Mouse (Mus musculus): ENCODE data around the gene Cpm. TPM values are rescaled to one million over a fixed set of nuclear protein-coding genes. Genes with fewer than 3 reads are reported as not detected.

The Cpm gene
- polyA plus RNA-seq, 2 experiments = 3.9 to 9.1 TPM

DNA sequence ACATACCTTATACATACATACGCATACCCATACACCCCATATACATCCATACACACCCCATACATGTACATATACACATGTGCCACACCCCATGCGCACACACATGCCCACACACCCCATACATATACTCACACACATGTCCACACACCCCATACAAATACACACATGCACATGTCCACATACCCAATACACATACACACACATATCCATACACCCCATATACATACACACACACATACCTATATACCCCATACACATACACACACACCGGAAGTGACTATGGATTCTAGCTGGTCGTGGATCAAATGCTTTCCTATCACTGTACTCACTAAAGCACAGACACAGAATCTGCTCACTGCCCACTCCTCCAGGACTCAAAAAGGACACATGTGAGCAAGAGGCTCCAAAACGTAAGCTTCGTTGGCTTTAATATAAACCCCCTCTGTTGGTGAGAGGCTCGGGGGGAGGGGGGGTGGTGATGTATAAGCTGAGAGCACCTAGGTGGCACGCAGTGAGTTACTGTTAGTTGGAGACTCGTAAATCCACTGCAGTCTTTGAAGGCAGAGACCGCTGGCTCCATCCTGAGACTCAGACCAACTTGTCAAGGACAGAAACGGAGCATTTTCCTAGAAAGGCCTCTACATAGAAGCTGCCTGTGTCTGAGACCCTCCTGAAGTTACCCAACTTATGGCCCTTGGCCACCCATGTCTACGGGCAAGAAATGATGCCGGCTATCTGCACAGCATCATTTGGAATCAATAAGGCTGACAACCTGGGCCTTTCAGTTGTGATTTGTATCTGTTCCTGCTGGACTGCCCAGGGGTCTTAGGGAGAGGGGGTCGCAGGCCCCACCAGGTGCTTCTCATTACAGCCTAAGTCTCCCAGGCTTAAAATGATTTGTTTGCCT is 45.9 kb upstream of the Cpm start:
- no peak overlapping the region for H3K4me3 ChIP-seq (ENCODE audit: insufficient read depth in 1 of 2, low read depth in 2 of 2, low read length in 2 of 2)
- 65% methylated on average over 14 of the region's 14 CpGs for WGBS (ENCODE audit: insufficient replicate concordance)
- no peak overlapping the region for H3K4me2 ChIP-seq (ENCODE audit: low read depth)
- no peaks in the 10 kb centered on the region for H3K27me3 ChIP-seq (ENCODE audit: control insufficient read depth, insufficient read depth, low read length)
- H3K9ac ChIP-seq (replicated peaks) = no peak overlapping the region
- no peaks in the 10 kb centered on the region for H3K36me3 ChIP-seq (replicated peaks; ENCODE audit: control insufficient read depth, insufficient read depth, low read depth)
- H3K4me1 ChIP-seq (replicated peaks; ENCODE audit: control insufficient read depth in 2 of 2, insufficient read depth in 2 of 2, low read length in 1 of 2) = no peaks in the 10 kb centered on the region
- H3K9me3 ChIP-seq (ENCODE audit: control insufficient read depth, low read length) = no peaks in the 10 kb centered on the region
- ATAC-seq (ENCODE audit: insufficient read depth) (no peak), DNase-seq (ENCODE audit: low read depth in 3 of 3, low spot score in 3 of 3) (no peak)
- TF ChIP-seq CTCF (IDR thresholded peaks at IDR 0.05; ENCODE audit: low read depth) = no peak
- TF ChIP-seq EP300 (IDR thresholded peaks at IDR 0.05; ENCODE audit: low read depth) = no peak
- no peak overlapping the region for H3K27ac ChIP-seq

DNA sequence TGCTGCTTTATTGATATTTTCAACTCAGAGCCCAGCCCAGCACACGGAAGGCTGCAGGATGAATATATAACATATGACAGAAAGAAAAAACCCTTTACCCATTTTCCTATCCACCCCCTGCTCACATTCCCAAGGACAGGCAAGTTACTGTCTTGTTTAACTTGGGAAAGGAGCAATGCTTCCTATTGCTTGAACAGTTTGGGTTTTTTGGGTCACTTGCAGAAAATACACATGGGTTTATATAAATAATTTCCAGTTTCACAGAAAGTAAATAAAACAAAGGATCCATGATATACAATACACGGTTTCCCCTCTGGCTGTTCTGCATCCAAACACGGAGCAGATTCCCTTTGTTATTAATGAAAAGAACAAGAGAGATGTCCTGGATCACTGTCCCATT is 45.2 kb upstream of the Cpm start:
- no peaks in the 10 kb centered on the region for H3K4me1 ChIP-seq (replicated peaks; ENCODE audit: control insufficient read depth in 2 of 2, insufficient read depth in 2 of 2, low read length in 1 of 2)
- no peak overlapping the region for H3K4me3 ChIP-seq (ENCODE audit: insufficient read depth in 1 of 2, low read depth in 2 of 2, low read length in 2 of 2)
- ATAC-seq (ENCODE audit: insufficient read depth) (no peak), DNase-seq (ENCODE audit: low read depth in 3 of 3, low spot score in 3 of 3) (no peak)
- no peaks in the 10 kb centered on the region for H3K9me3 ChIP-seq (ENCODE audit: control insufficient read depth, low read length)
- H3K9ac ChIP-seq (replicated peaks) = no peak overlapping the region
- no peaks in the 10 kb centered on the region for H3K36me3 ChIP-seq (replicated peaks; ENCODE audit: control insufficient read depth, insufficient read depth, low read depth)
- TF ChIP-seq CTCF (IDR thresholded peaks at IDR 0.05; ENCODE audit: low read depth) (no peak), EP300 (IDR thresholded peaks at IDR 0.05; ENCODE audit: low read depth) (no peak)
- H3K27me3 ChIP-seq (ENCODE audit: control insufficient read depth, insufficient read depth, low read length) = no peaks in the 10 kb centered on the region
- 57% methylated on average over 3 of the region's 3 CpGs for WGBS (ENCODE audit: insufficient replicate concordance)
- H3K4me2 ChIP-seq (ENCODE audit: low read depth) = no peak overlapping the region
- H3K27ac ChIP-seq = no peak overlapping the region

DNA sequence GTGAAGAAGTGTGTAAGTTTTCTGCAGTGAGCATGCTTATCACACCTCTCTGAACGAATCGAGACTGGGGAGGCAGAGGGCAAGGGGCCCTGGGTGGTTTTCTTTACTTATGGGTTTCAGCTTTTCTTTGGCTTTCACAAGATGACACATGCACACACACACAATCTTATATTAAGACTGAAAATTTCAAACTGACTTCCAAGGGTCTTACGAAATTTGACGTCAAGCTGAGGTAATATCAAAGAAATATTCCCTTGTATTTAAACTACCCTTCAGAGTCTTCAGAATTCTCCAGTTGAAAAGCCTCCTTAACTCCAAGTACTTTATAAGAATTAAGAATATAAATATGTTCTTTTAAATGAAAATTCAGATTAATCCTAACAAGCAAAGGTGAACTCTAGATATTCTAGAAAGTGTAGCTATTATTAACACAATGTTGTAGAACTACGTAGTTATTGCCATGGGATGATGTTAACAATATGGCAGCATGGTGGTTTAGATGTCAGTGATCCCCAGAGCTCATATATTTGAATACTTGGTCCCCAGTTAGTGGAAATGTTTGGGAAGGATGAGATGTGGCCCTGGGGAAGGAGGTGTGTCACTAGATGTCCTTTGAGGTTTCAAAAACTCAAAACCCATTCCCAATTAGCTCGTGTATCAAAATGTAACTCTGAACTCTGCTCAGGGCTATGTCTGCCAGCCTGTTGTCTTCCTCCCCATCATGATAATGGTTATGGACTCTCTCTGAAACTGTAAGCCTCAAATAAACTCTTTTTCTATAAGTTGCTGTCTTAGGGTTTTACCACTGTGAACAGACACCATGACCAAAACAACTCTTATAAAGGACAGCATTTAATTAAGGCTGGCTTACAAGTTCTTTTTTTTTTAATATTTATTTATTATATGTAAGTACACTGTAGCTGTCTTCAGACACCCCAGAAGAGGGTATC is 44.5 kb upstream of the Cpm start:
- Histone ChIP-seq H3K9me3 (ENCODE audit: control insufficient read depth, low read length) (no peaks in the 10 kb centered on the region), H3K27ac (no peak overlapping the region), H3K4me1 (replicated peaks; ENCODE audit: control insufficient read depth in 2 of 2, insufficient read depth in 2 of 2, low read length in 1 of 2) (no peaks in the 10 kb centered on the region), H3K9ac (replicated peaks) (no peak overlapping the region), H3K36me3 (replicated peaks; ENCODE audit: control insufficient read depth, insufficient read depth, low read depth) (no peaks in the 10 kb centered on the region), H3K4me2 (ENCODE audit: low read depth) (no peak overlapping the region), H3K27me3 (ENCODE audit: control insufficient read depth, insufficient read depth, low read length) (no peaks in the 10 kb centered on the region), H3K4me3 (ENCODE audit: insufficient read depth in 1 of 2, low read depth in 2 of 2, low read length in 2 of 2) (no peak overlapping the region)
- DNase-seq (ENCODE audit: low read depth in 3 of 3, low spot score in 3 of 3) = no peak
- ATAC-seq (ENCODE audit: insufficient read depth) = no peak
- WGBS (ENCODE audit: insufficient replicate concordance) = 73% methylated on average over 6 of the region's 6 CpGs
- TF ChIP-seq EP300 (IDR thresholded peaks at IDR 0.05; ENCODE audit: low read depth) (no peak), CTCF (IDR thresholded peaks at IDR 0.05; ENCODE audit: low read depth) (no peak)

DNA sequence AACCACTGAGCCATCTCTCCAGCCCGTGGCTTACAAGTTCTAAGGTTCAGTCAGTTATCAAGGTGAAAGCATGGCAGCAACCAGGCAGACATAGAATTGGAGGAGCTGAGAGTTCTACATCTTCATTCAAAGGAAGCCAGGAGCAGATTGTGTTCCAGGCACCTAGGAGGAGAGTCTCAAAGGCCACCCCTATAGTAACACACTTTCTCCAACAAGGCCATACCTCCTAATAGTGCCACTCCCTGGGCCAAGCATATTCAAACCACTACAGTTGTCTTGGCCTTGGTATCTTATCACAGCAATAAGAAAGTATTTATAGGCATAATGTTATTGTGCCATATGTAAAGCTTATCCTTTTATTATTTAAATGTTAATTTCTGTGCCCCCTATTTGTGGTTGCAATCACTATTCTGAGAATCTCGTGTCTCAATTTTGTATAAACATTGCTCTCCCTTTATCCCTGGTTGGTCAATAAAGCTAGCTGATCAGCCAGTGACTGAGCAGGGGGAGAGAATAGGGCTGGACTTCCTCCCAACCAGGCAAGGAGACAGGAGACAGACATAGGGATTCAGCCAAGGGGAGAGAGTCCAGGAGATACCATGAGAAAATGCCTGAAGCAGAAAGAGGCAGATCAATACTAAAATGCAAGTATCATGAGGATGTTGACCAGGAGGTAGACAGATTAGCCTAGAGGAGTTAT is 43.5 kb upstream of the Cpm start:
- no peak for TF ChIP-seq CTCF (IDR thresholded peaks at IDR 0.05; ENCODE audit: low read depth)
- TF ChIP-seq EP300 (IDR thresholded peaks at IDR 0.05; ENCODE audit: low read depth) = no peak
- Histone ChIP-seq H3K36me3 (replicated peaks; ENCODE audit: control insufficient read depth, insufficient read depth, low read depth) (no peaks in the 10 kb centered on the region), H3K9ac (replicated peaks) (no peak overlapping the region), H3K4me2 (ENCODE audit: low read depth) (no peak overlapping the region), H3K9me3 (ENCODE audit: control insufficient read depth, low read length) (no peaks in the 10 kb centered on the region), H3K27me3 (ENCODE audit: control insufficient read depth, insufficient read depth, low read length) (no peaks in the 10 kb centered on the region), H3K27ac (no peak overlapping the region), H3K4me1 (replicated peaks; ENCODE audit: control insufficient read depth in 2 of 2, insufficient read depth in 2 of 2, low read length in 1 of 2) (no peaks in the 10 kb centered on the region), H3K4me3 (ENCODE audit: insufficient read depth in 1 of 2, low read depth in 2 of 2, low read length in 2 of 2) (no peak overlapping the region)
- DNase-seq (ENCODE audit: low read depth in 3 of 3, low spot score in 3 of 3) = no peak
- WGBS (ENCODE audit: insufficient replicate concordance) = 40% methylated on average over 2 of the region's 2 CpGs
- no peak for ATAC-seq (ENCODE audit: insufficient read depth)

All from liver, embryonic 14.5 days (tissue).